Mouse (Mus musculus) adrenal gland, adult (tissue): ENCODE results near the gene Gpr161.

Experiments
- DNase-seq, 2 experiments: peaks; one replicate each; pipeline ENCODE4 v3.0.0; 2022 to 2023; ENCODE audit warnings: low spot score in 1 of 2; ENCODE audit not compliant: inconsistent age in 2 of 2

Gpr161 gene

DNA sequence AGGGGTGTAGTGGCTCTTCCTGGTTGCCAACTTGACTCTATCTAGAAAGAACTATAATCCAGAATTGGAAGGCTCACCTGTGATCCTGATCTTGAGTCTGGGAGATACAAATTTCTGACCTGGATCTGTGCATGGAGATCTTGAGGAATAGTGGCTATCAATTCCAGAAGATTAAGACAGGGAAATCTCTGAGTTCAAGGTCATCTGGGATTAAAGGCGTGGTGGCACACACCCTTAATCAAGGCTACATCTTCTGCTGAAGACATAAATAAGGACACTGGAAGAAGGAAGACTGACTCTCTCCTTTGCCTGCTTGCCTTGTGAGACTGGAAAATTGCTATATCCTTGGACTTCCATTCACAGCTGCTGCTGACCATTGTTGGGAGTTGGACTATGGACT lies at the start of gene Gpr161:
Gene Gpr161, plus strand, starts transcription at position 301 of the 400 bp plus-strand sequence.
- DNase-seq: no peak

- peak in 1 of 2 experiments; percentile 29 for DNase-seq
These were observed 49.0 kb upstream of the Gpr161 start for GRCm38 (mm10) chr1:165246587-165246986.

DNA sequence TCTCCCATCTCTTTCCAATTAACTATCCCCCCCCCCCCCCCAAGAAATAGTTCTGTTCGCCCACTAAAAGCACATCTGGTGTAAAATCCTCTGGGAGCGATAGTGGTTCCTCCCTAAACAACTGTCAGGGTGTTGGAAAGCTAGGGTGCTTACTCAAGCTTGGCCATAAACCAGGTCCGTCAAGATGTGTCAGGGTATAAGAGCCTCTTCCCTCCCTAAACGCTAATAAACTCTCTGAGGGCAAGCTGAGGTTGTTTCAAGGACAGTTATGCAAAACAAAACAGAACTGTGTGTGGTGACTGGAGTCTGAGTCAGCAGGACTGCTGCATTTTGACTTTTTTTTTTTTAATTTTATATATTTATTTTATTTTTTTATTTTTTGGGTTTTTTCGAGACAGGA lies 48.5 kb upstream of the Gpr161 start:
- peak; percentile 52 to 78 for DNase-seq

GRCm38 (mm10) chr1:165247788-165248187 lies 47.8 kb upstream of the Gpr161 start:
- no peak for DNase-seq

DNA sequence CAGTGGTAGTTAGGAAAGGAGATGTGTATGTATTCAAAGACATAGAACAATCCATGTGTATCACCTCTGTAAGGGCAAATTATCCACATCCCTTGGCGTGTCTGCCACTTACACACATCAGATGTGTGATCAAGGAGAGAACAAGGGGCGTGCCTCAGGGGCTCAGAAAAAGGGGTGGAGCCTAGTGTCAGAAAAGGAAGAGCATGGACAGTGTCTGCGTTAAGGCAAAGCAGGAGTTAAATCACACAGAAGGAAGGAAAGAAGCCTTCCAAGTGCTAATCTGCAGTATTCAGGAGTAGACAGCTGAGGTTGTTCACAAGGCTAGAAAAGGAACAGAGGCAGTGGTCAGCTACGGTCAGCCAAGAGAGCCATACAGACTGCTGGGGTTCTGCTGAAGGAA lies 46.7 kb upstream of the Gpr161 start:
- DNase-seq: peak in 1 of 2 experiments; percentile 21

DNA sequence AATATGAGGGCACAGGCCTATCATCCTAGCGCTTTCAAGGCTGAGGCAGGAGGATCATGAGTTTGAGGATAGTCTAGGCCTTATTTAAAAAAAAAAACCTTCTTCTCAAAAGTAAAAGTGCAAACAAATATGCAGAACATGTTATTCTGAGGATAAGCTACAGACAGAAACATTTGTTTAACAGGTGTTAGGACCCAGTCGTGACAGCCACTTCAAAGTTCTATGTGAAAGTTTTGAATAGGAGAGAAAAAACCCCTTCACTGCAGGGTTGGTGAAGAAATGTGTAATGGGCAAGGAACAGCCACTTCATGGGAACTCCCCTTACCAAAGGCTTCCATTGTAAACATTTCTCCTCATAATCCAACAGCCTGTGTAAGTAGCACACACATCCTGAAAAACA lies 45.0 kb upstream of the Gpr161 start:
- peak in 1 of 2 experiments; percentile 10 for DNase-seq

- DNase-seq: peak; percentile 59 to 89
These were observed 43.4 kb upstream of the Gpr161 start for GRCm38 (mm10) chr1:165252027-165252671.

- DNase-seq: no peak
These were observed 20.6 kb upstream of the Gpr161 start for GRCm38 (mm10) chr1:165274946-165275345.

GRCm38 (mm10) chr1:165280741-165281140 lies 14.8 kb upstream of the Gpr161 start:
- no peak for DNase-seq

DNA sequence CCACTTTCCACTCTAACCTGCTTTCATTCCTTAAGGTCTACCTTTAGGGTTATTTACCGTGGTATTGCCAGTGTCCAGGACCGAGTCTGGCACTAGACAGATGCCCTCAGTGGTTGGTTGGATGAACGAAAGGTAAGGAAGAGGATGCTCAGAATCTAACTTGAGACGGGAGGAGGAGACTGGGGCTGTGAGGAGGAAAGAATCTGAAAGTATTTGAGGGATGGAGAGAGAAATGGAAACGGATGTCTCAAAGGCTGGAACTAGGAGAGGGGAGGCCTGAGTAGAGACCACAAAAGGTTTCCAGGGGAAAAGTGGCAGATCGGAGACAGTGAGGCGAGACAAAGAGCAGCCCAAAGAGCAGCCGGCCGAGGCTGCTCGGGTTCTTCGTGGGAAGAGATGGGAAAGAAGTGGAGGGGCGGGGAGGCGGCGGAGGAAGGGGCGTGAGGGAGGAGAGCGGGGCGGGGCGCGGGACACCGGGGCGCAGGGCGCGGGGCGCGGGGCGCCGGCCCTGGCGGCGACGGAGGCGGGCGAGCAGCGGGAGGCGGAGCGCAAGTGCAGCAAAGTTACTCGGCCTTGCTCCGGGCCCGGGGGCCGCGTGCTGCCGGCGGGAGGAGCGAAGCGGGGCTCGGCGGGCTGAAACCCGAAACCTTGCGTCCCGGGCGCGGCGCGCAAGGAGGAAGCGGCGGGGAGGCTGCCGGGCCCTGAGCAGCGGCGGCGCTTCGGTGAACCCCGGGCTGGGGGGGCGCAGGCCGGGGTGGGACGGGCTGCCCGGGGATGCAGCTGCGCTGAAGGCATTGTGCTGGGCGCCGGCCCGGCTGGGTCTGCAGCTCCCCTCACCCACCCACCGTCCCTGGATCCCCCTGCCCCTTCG lies 14.0 kb upstream of the Gpr161 start:
- DNase-seq: peak; percentile 78 to 85

DNA sequence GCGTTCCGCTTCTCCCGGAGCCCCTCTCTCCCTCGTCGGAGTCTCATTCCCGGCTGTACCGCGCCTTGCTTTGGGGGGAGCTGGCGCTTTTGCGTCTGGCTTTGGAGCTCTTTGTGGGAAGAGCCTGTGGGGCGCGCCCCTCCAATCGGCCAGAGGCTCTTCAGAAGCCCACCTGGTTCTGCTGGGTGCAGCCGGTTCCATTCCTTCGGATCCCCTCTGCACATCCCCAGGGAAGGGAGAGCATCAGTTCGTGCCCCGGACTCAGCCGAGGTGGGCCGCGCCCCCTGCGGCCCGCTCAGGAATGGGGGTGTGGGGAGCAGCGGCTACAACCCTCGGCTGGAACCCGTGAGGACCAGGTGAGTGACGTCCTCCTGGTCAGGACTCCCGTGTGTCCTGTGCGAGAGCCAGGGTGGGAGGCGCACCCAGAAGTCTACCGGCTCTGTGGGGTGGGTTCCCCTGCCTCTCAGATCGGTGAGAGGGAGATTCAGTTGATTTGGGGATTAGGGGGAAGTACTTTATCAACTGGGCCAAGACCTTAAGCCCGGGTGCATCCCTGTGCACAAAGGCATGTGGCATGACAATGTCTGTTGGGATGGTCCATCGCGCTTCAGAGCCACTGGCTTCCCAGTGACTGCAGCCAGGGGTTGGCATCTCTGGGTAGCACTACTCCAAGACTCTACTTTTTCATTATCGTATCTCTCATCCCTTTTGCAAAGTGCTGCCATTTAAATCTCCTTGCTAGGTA lies 13.2 kb upstream of the Gpr161 start:
- DNase-seq: peak in 1 of 2 experiments; percentile 31

DNA sequence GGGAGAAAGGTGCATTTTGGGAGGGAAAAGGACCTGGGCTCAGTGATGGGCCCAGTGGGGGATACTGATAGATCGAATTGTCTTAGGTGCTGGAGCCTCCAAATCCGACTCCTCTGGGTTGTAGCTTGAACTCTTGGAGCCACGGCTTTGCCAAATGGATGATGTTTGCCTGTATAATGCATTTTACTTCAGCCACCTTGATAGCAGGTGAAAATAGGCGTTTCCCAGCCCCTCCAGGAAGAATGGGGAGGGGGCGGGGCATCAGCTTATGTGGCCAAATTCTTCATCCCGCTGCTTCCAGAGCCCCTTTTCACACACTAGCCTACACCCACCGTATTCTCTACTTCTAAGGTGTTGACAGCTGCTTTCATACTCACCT lies 12.6 kb upstream of the Gpr161 start:
- no peak for DNase-seq

DNA sequence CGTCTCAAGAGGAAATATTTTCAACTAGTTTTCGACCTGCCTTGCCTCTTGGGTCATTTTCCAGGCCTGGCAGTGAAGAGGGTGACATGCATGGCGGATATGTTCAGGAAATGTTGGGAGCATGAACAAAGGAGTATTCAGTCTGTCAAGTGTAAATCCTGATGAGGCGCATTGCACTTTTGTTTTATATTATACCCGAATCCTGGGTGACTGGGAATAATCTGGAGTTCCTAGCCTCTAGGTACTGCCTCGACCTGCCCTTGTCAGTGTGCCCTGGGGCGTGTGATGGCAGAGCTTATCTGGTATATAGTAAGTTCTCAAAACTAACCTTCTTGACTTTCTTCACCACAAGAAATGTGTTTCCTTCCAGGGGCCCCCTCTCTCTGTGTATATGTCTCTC lies 11.5 kb upstream of the Gpr161 start:
- DNase-seq: no peak

GRCm38 (mm10) chr1:165288165-165288564 lies 7.4 kb upstream of the Gpr161 start:
- no peak for DNase-seq

DNA sequence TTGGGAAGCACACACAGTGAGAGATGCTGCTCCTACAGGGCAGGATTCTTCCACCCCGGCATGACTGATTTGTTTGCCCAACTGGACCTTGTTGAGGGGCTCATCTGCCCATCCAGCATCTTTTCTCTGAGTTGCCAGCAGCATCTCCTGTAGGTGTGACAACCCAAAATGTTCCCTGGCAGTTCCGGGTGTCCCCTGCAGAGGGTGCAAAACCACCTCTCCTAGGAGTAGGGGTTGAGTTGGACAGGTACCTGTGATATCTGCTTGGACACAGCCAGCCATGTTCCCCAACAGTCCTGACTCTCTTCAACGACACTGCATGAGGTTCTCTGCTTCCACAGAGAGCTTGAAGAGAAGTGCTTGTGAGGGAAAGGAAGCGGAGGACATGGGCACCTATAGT lies 5.8 kb upstream of the Gpr161 start:
- DNase-seq: peak in 1 of 2 experiments; percentile 44

DNA sequence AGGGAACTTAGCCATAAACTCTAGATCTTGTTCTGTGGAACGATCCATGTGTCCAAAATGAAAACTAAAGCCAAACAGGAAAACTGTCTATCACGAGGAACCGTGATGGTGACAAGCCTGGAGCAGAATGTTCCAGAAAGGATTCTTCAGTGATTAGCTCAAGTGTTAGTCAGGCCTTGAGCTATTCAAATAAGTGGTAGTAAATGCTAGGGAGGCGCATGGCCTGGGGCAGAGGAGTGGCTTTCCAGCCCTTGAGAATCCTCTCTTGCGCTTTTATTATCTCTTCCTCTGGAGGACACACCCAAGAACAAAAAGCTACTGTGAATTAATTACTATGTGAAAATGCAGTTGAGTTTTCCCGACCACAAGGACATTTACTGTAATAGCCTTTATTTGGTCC lies 4.0 kb upstream of the Gpr161 start:
- no peak for DNase-seq

DNA sequence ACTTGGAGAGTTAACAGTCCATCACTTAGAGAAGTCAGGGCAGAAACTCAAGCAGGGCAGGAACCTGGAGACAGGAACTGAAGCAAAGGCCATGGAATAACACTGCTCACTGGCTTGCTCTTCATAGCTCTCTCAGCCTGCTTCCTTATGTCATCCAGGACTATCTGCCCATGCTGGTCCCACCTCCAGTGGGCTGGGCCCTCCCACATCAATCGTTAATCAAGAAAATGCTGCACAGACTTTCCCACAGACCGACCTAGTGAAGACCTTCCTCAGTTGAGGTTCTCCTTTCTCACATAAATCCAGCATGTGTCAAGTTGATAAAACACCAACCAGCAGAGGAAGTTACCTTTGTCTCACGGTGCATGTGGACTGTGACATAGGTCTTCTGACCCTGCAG lies 5.5 kb downstream of the Gpr161 start:
- DNase-seq: no peak

DNA sequence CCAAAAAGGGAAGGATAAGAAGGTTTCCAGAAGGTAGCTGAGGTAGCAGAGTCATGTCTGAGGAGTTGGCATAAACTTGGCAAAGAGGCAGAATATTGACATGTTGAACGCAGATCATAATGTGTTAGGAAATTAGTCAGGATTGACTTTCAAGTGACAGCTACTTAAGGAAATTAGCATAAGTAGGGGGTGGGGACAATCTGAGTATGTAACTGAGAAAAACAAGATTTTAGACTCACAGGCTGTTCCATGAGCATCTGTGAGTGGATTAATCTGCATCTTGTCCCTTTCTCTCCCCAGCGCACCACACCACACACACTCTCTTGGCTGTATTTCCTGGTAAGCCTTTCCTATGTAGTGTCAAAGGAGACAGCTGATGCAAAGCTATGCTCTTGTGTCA lies 6.0 kb downstream of the Gpr161 start:
- no peak for DNase-seq

- peak; percentile 18 to 51 for DNase-seq
These were observed 7.0 kb downstream of the Gpr161 start for GRCm38 (mm10) chr1:165302455-165303208.

DNA sequence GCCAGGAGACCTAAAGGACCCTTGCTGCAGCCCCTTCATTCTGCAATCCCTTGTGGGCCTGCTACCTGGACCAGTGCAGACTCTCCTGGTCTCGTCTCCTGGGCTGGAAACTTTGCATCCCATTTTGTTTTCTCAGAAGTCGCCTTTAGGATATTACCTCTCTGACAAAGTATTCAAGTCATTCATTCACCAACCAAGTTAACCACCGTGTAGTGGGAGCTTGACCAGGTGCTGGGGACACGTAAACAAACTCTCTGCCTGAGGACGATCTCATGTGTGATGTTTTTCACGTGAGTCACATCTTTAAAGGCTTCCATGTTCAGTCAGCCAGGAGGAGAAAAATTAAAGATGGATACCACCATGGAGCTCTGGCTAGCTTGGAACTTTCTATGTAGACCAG lies 7.6 kb downstream of the Gpr161 start:
- DNase-seq: no peak

GRCm38 (mm10) chr1:165304341-165304740 lies 8.8 kb downstream of the Gpr161 start:
- no peak for DNase-seq
